Mouse (Mus musculus): ENCODE results near the gene Dnah6. TPM values are rescaled to one million over a fixed set of nuclear protein-coding genes. Genes with fewer than 3 reads are reported as not detected.

Gene Dnah6
- polyA plus RNA-seq, 1 experiment, result 0.70 TPM

DNA sequence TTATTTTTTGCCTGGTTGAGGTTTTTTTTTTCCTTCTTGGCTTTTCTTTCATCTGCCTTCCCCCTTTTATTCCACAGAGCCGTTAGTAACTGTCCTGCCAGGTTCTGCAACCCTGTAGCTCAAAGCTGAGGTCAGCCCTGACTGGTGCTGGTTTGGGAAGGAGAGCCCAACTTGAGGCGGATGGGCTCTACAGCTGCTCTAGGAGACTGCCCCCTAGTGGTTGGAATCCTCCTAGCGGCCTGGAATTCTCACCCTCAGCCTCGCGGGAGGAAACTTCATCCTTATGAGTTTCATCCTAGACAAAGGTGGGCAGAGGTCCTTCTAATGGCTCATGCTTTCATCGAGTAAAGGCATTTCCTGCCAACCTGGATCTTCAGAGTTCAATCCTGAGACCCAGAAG is 211.4 kb downstream of the Dnah6 start:
- Histone ChIP-seq H3K4me3 (replicated peaks; ENCODE audit: control insufficient read depth, low read depth, low read length) (no peak overlapping the region), H3K4me1 (ENCODE audit: control insufficient read depth, insufficient read depth, low read length) (no peaks in the 10 kb centered on the region; the same call in 1 of the 2 replicates), H3K27ac (ENCODE audit: control insufficient read depth, insufficient read depth, low read depth, low read length, poor library complexity) (no peak overlapping the region)
- 25% methylated on average over 6 of the region's 6 CpGs for WGBS
- TF ChIP-seq CTCF (IDR thresholded peaks at IDR 0.05; ENCODE audit: control insufficient read depth, insufficient read depth, low read length) (peak; percentile 88), POLR2A (IDR thresholded peaks at IDR 0.05; ENCODE audit: borderline replicate concordance, control insufficient read depth, low read depth, low read length) (no peak)

DNA sequence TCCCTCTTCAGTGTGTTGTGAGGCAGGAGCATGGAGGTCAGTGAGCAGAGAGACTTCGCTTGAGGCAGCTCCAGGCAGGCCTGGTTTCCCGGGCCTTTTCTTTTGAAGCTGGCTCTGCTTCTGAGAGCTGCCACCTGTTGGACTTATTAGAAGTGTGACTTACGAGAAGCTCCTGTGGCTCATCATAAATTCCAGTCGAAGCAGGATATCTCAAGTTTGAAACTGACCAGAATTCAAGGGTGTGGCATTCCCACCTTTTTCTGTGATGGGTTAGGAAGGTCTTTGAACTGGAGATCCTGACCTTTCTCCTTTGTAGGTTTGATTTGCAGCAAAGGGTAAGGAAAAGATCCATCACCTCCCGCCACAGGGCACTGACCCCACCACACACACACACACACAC is 217.8 kb downstream of the Dnah6 start:
- TF ChIP-seq CTCF (IDR thresholded peaks at IDR 0.05; ENCODE audit: control insufficient read depth, insufficient read depth, low read length) (no peak), POLR2A (IDR thresholded peaks at IDR 0.05; ENCODE audit: borderline replicate concordance, control insufficient read depth, low read depth, low read length) (no peak)
- Histone ChIP-seq H3K4me1 (ENCODE audit: control insufficient read depth, insufficient read depth, low read length) (peaks cover 1% of the 10 kb centered on the region; the same call in 1 of the 2 replicates), H3K27ac (ENCODE audit: control insufficient read depth, insufficient read depth, low read depth, low read length, poor library complexity) (no peak overlapping the region), H3K4me3 (replicated peaks; ENCODE audit: control insufficient read depth, low read depth, low read length) (no peak overlapping the region)
- 75% methylated on average over 5 of the region's 5 CpGs for WGBS

DNA sequence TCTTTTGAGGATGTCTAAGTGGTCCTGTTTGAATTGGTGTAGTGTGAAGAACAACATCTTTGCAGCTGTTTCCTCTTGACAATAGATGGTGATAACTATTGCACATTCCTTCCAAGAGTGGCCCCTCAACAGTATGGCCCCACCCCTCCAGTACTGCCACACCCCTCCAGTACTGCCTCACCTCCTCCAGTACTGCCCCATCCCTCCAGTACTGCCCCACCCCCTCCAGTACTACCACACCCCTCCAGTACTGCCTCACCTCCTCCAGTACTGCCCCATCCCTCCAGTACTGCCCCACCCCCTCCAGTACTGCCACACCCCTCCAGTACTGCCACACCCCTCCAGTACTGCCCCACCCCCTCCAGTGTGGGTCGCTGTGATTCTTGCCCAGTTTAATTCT is 219.1 kb downstream of the Dnah6 start:
- TF ChIP-seq POLR2A (IDR thresholded peaks at IDR 0.05; ENCODE audit: borderline replicate concordance, control insufficient read depth, low read depth, low read length) (no peak), CTCF (IDR thresholded peaks at IDR 0.05; ENCODE audit: control insufficient read depth, insufficient read depth, low read length) (no peak)
- H3K4me3 ChIP-seq (replicated peaks; ENCODE audit: control insufficient read depth, low read depth, low read length), result no peak overlapping the region
- H3K4me1 ChIP-seq (ENCODE audit: control insufficient read depth, insufficient read depth, low read length), result peaks cover 1% of the 10 kb centered on the region; the same call in 1 of the 2 replicates
- 52% methylated on average over 1 of the region's 1 CpGs for WGBS
- no peak overlapping the region for H3K27ac ChIP-seq (ENCODE audit: control insufficient read depth, insufficient read depth, low read depth, low read length, poor library complexity)

DNA sequence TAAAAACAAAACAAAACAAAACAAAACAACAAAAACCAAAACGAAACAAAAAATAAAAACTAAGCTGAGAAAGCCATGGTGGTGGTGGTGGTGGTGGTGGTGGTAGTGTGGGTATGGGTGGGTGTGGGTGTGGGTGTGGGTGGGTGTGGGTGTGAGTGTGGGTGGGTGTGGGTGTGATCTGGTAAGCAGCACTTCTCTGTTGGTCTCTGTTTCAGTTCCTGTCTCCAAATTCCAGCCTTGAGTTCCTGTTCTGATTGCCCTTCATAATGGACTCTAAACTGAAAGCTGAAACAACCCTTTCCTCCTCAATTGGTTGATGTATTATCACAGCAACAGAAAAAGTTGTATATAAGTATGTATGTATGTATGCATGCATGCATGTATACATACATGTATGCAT is 222.6 kb downstream of the Dnah6 start:
- TF ChIP-seq POLR2A (IDR thresholded peaks at IDR 0.05; ENCODE audit: borderline replicate concordance, control insufficient read depth, low read depth, low read length) (no peak), CTCF (IDR thresholded peaks at IDR 0.05; ENCODE audit: control insufficient read depth, insufficient read depth, low read length) (no peak)
- 68% methylated on average over 1 of the region's 1 CpGs for WGBS

DNA sequence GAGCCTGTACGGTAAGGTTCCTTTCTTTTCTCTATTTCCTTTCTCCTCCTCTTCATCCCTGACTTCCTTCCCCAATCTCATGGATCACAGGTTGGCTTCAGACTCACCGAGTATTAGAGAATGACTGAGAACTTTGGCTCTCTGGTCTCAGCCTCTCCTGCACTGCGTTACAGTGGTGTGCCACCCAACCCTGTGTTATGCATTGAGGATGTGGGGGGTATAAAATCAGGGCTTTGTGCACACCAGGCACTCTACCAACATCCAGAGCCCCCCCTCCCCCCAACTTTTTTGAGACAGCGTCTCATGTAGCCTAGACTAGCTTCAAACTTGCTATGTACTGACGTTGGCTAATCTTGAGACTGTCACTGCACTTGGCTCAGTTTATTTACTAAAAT is 227.8 kb downstream of the Dnah6 start:
- TF ChIP-seq POLR2A (IDR thresholded peaks at IDR 0.05; ENCODE audit: borderline replicate concordance, control insufficient read depth, low read depth, low read length) (no peak), CTCF (IDR thresholded peaks at IDR 0.05; ENCODE audit: control insufficient read depth, insufficient read depth, low read length) (no peak)
- peak overlapping the region; percentile 46; the same call in 1 of the 2 replicates for H3K27ac ChIP-seq (ENCODE audit: control insufficient read depth, insufficient read depth, low read depth, low read length, poor library complexity)
- H3K4me1 ChIP-seq (ENCODE audit: control insufficient read depth, insufficient read depth, low read length), result peaks cover 6% of the 10 kb centered on the region
- H3K4me3 ChIP-seq (replicated peaks; ENCODE audit: control insufficient read depth, low read depth, low read length), result no peak overlapping the region
- WGBS, result 43% methylated on average over 5 of the region's 5 CpGs

More for the DNA sequence above, 222.6 kb downstream of the Dnah6 start:
- Histone ChIP-seq H3K27ac (ENCODE audit: control insufficient read depth, insufficient read depth, low read depth, low read length, poor library complexity) (no peak overlapping the region), H3K4me1 (ENCODE audit: control insufficient read depth, insufficient read depth, low read length) (peaks cover 1% of the 10 kb centered on the region; the same call in 1 of the 2 replicates), H3K4me3 (replicated peaks; ENCODE audit: control insufficient read depth, low read depth, low read length) (no peak overlapping the region)

DNA sequence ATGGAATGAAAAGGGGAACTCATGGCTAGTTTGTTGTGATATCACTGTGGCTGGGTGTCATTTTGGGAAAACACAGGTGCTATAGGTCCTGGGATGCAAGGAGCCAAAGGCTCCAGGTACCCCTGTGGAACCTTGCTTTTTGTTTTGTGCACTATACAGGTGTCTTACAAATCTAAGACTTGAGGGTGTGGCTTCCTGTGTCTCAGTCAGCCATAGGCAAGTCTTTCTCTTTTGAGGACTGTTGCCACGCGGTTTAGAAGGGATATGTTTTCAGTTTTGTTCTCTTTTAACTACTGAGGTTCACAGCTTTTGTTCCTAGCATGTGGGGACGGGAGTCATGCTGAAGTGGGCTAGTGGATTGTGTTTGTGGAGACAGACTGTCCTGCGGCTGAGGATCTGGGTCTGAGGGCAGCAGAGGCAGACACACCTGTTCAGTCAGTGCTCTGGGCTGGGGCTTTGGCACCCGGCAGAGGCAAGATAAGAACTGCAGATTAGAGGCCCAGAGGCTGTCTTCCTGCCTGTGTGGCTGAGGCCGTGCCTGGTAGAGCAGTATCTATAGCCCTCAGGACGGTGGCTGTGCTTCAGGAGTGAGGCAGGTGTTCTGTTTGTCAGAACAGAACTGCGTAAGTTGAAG is 228.3 kb downstream of the Dnah6 start:
- H3K4me3 ChIP-seq (replicated peaks; ENCODE audit: control insufficient read depth, low read depth, low read length), result no peak overlapping the region
- TF ChIP-seq POLR2A (IDR thresholded peaks at IDR 0.05; ENCODE audit: borderline replicate concordance, control insufficient read depth, low read depth, low read length) (no peak), CTCF (IDR thresholded peaks at IDR 0.05; ENCODE audit: control insufficient read depth, insufficient read depth, low read length) (no peak)
- peaks cover 6% of the 10 kb centered on the region for H3K4me1 ChIP-seq (ENCODE audit: control insufficient read depth, insufficient read depth, low read length)
- peak overlapping the region; percentile 46 for H3K27ac ChIP-seq (ENCODE audit: control insufficient read depth, insufficient read depth, low read depth, low read length, poor library complexity)
- 20% methylated on average over 8 of the region's 8 CpGs for WGBS

DNA sequence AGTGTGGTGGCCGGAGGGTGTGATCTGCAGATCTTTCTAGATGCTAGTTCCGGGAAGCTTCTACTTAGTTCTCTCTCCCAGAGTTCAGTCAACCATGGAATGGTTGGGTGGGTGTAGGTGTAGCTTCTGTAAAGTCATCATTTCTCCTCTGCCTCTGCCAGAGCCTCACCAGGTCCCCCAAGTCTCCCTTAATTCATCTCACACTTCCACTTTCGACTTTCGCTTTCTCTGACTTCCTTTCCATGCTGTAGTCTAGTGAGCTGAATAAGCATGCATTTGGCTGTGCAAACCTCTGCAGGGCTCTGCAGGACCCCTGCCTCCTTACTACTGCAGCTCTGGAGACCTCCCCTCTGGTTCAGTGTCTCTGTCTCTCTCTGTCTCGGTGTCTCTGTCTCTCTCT is 231.2 kb downstream of the Dnah6 start:
- peaks cover 6% of the 10 kb centered on the region for H3K4me1 ChIP-seq (ENCODE audit: control insufficient read depth, insufficient read depth, low read length)
- WGBS, result 20% methylated on average over 5 of the region's 5 CpGs
- H3K4me3 ChIP-seq (replicated peaks; ENCODE audit: control insufficient read depth, low read depth, low read length), result no peak overlapping the region
- peak overlapping the region; percentile 71; the same call in 1 of the 2 replicates for H3K27ac ChIP-seq (ENCODE audit: control insufficient read depth, insufficient read depth, low read depth, low read length, poor library complexity)
- TF ChIP-seq CTCF (IDR thresholded peaks at IDR 0.05; ENCODE audit: control insufficient read depth, insufficient read depth, low read length), result no peak
- TF ChIP-seq POLR2A (IDR thresholded peaks at IDR 0.05; ENCODE audit: borderline replicate concordance, control insufficient read depth, low read depth, low read length), result no peak

DNA sequence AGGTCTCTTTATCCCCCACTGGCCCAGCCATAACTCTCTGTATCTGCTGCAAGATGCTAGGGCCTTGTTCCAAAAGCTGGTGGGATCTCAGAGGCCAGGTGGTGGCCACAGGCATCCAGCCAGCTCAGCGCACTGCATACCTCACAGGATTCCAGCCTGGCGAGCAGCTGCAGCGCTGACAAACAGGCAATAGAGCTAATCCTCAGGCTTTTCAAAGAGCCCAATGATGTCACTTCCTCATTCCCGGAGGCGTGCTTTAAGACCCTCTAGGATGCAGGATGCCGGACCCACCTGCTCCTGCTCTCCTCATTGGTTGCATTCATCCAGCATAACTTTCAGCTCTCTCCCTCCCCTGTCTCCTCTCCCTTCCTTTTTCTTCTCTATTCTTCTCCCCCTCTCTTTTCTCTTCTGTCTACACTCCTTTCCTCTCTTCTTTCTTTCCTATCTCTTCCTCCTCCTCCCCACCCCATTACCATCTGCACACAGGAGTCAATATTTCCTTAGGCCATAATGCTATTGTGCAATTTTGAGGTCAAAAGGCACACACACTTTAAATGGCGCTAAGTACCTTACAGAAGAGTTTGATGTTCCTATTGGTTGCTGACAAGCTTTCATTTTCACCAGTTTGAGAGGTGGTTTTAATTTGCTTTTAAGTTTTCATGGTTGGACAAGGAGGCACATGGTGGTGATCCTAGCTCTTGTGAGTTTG is 232.3 kb downstream of the Dnah6 start:
- WGBS, result 44% methylated on average over 7 of the region's 7 CpGs
- Histone ChIP-seq H3K4me1 (ENCODE audit: control insufficient read depth, insufficient read depth, low read length) (peaks cover 6% of the 10 kb centered on the region), H3K4me3 (replicated peaks; ENCODE audit: control insufficient read depth, low read depth, low read length) (no peak overlapping the region), H3K27ac (ENCODE audit: control insufficient read depth, insufficient read depth, low read depth, low read length, poor library complexity) (peak overlapping the region; percentile 71; the same call in 1 of the 2 replicates)
- TF ChIP-seq CTCF (IDR thresholded peaks at IDR 0.05; ENCODE audit: control insufficient read depth, insufficient read depth, low read length) (no peak), POLR2A (IDR thresholded peaks at IDR 0.05; ENCODE audit: borderline replicate concordance, control insufficient read depth, low read depth, low read length) (no peak)
